Mouse (Mus musculus) right cerebral cortex, postnatal 25 days (tissue): ENCODE results near the gene Rgs19.

ENCODE experiments used
- DNase-seq: peaks from one replicate; pipeline ENCODE4 v3.0.0; 2022

The Rgs19 gene

DNA sequence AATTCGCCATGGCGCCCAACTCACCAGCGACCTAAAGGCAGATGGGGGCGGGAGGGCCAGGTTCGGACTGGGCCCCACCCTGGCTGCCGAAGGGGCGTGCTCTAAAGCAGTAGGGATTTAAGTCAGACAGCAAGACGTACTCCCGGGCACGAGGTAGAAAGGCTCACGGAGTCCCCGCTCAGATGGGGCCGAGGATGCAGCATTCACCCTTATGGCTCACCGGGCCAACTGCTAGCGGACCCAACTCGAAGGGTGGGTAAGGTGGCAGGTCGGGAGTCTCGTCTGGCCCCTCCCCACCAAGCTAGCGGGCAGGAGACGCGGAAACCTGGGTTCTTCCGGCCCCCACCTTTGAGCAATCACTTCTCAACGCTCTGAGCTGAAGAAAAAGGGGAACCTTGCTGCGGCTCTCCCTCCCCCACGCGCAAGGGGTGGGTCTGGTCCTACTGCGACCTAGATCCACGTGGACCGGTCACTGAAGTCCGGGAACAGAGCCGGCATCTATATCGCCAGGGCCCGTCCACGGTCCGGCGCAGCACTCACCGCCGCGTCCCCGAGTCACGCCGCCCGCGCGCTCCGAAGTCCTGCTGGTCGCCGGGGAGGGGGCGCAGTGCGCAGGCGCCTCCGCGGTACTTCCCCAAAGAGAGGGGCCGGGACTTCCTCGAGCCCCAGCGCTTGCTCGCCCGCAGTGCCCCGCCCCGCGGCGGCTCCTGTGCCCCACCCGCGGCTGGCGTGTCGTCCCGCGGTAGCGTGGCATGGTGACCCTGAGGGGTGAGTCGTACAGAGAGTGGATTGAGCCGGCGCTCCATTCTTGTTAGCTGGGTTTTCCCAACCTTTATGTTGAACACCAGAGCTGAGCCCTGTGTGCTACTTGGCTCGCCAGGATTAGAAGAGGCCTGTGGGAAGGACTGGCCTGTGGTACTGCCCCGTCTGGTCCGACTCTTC, at the start of gene Rgs19:
Gene Rgs19 (minus strand): TSS at position 639 of the 942 bp plus-strand sequence.
- peak; percentile 87 for DNase-seq

DNA sequence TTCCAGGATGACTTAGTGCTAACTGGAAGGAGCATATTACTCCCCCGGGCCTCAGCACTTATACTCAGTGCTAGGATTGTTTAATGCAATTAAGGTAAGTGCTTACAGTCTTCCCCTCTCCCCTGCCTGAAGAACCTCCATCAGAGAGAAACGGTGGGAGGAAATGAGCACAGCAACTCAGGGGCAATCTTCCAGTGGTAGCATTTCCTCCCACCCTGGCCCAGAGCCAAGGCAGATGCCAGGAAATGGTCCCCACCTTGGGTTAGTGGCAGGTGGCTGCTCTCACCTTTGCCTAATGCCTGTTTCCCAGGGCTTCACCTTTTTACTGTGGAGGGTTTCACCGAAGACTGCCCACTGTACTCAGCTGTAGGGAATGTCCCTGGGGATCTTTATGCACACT, 36.3 kb upstream of the Rgs19 start:
- DNase-seq: no peak

GRCm38 (mm10) chr2:181727659-181728262, 34.0 kb upstream of the Rgs19 start:
- no peak for DNase-seq

DNA sequence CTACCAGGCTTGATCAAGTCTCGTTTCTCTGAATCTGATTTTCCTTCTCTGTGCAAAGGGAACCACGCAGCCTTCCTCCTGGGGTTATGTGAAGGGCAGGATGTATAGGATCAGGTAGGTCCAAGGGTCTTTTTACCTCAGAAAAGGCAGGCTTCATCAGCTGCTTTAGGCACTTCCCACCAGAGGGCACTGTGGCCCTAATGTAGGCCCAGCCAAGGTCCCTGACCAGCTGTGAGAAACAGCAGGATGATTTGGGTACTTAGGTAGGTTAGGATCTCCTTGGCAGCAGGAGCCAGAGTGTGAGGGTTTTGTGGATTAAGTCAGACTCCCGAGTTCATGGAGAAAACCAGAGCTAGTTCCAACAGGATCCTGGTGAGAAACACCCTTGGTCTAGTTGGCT, 28.4 kb upstream of the Rgs19 start:
- no peak for DNase-seq

DNA sequence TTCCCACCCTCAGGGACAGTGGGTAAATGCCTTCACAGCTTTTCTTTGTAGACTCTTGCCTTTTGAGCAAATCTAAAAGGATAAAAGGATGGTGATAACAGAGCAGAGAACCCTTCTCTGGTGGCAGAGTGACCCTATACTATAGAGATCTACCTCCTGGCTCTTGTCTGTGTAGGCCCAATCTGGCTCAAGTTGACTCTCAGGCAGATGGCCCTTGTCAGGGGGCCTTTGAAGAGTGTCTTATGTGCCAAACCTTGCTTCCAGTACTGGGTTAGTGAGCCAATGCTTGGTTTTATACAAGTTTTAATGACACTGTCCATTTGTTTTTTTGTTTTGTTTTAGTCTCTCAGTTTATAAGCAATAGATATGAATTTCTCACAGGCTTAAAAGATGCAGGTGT, 27.4 kb upstream of the Rgs19 start:
- DNase-seq: no peak

DNA sequence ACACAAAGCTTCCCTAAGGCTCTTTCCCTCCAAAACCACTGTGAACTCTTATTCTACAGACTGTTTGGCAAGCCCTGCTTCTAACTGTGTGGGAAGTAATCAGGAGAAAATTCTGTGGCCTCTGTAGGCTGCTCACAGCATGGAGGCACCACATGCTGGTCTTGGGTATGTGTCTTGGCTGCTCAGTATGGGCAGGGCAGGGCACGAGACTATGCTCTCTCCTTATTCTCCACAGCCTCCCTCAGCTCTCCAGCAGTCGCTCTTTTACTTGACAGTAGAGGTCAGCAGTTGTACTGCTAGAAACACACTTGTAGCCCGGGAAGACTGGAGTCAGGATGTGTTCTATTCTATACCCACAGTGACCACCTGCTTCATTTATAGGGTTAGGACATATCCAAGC, 26.3 kb upstream of the Rgs19 start:
- DNase-seq: no peak

DNA sequence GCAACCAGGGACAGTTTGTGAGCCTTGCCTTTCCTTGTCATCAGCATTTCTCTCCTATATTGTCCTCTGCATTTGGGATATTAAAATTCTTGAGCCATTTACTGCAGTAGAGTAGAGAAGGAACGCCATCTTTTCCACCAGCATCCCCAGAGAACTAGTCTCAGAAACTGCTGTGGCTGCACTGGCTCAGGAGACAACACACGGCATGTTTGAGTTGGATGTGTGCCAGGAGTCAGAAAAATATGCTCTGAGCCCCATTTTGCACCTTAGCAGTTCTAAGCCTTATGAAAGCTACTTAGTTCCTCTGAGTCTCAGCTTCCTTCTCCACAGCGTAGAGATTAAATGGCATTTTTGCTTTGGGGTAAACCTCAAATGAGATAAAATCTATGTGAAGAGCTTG, 23.2 kb upstream of the Rgs19 start:
- no peak for DNase-seq

GRCm38 (mm10) chr2:181715382-181715781, 21.6 kb upstream of the Rgs19 start:
- no peak for DNase-seq

DNA sequence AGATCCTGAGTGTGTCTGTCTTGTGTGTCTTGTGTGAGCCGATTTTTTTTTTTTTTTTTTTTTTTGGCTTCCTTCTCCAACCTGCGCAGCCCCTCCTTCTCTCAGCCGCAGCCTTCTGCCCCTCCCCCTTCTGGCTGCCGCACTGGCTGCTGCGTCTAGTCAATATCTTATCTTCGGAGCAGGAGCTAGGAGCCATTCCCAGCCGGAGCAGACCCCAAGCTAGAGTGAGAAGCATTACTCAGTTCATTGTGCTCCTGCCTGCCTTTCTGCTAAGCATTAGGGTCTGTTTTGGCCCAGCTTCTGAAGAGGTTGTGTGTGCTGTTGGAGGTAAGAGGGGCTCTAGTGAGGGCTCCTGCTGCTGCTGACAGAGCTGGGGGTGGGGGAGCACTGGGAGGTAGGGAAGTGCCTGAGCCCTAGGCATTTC, 21.1 kb upstream of the Rgs19 start, which contains the start of gene Oprl1:
Gene Oprl1 (plus strand): TSS at position 114 of the 424 bp plus-strand sequence.
- DNase-seq: peak; percentile 80

GRCm38 (mm10) chr2:181713749-181714148, 20.0 kb upstream of the Rgs19 start:
- DNase-seq: peak; percentile 62

DNA sequence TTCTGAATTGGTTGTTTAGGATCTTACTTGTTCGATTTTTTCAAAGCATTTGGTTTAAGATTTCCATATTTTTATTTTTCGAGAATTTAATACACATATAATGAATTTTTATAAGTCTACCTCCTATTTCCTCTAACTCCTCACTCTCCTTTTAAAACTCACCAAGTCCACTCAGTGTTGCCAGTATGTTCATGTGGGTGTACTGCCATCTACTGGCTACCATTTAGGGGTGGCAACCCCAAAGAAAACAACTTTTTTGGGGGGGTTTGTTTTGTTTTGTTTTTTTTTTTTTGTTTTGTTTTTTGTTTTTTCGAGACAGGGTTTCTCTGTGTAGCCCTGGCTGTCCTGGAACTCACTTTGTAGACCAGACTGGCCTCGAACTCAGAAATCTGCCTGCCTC, 12.9 kb upstream of the Rgs19 start:
- no peak for DNase-seq

DNA sequence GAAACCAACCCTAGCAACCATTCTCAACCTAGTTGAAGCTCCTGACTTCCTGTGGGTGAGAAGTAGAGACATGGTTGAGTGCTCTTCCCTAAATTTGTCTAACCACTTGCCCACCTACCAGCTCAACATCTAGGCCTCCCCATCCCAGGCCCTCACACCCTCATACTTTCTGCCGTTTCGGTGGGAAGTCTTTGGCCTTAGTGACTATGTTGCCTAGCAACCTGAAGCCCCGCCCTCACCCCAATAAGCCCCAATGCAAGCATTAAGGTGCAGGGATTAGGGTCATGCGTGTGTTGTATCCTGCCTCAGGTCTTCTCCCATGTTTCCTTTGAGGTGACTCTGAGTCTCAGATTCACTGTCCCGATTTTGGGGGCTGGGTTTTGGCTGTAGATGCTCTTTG, 4.5 kb upstream of the Rgs19 start, which contains the start of gene Lkaaear1:
Gene Lkaaear1 (minus strand): TSS at position 202 of the 400 bp plus-strand sequence.
- no peak for DNase-seq

DNA sequence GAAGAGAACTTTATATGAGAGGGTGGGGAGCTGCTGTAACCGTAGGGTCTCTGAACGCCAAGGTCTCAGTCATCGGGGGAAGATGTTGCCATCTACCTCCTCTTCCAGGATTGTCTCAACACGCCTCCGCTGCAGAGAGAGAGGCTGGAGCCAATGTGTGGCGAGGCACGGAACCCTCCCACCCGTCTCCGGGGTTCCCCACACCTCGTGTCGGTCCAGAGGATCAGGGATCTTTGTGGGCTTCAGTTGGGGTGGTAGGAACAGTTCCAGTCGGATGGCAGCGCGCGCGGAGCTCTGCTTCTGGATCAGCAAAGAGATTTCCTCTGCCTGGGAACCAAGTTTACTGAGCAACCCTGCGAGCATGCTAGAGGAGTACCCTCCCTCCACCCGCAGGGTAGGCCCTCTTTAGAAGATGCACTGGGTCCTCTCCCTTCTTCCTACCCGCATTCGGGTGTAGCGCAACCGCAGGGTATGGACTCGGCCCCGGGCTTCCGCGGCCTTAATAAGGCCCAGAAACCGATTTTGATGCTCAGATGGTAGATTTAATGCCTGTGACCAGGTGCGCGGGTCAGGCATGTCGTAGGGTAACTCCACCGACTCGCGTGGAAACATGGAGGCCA, 3.1 kb upstream of the Rgs19 start:
- no peak for DNase-seq

DNA sequence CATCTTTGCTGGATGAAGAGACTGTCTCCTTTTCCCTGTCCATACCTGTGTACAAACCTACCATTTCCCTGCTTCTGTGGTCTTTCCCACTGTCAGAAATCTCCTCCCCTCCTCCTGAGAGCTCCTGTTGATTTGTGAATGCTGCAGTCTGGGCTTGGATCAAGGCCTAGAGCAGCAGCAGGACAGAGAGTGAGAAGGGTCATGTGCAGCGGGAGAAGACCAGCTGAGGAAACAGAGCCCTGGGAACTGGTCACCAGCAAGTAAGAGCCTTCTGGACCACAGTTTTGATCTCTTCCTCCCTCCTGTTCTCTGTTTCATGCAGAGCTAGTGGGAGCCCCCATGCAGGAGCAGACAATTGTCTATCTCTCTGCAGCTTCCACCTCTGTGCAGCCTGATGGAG, 2.0 kb upstream of the Rgs19 start:
- DNase-seq: no peak

DNA sequence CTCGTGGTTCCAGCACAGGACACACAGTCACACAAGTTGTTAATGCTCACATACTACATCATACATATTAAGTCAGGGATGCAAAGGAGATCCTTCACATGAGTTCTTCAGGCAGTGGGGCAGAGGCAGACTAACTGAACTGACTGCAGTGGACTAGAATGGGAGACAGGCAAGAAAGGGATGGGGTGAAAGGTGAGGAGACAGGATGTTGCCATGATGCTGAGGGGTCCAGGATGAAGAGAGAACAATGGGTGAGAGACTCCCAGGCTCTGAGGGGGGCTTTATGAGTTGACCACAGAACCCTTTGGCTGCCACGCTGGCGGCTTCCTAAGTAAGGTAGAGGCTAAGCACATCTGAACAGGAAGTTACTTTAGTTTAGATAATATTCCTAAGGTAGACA, 804 bp upstream of the Rgs19 start:
- no peak for DNase-seq

- DNase-seq: no peak
These were observed 1.5 kb downstream of the Rgs19 start for GRCm38 (mm10) chr2:181692304-181692703.

DNA sequence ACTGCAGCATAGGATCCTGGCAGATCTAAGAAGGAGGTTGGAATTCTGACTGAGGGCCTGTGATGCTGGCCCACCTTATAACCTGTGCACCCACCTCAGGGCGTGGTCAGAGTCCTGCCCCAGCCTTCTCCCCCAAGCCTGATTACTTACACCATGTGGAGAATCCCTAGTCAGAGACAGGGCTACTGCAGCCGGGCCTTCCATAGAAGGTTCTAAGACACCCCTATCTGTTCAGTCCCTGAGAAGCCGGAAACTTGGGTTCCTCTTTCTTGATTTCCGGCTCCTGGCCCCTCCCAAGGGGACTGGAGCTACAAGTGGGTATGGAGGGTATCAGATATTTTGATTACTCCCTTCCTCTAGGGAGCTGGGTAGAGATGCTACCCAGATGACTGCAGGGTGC, 2.2 kb downstream of the Rgs19 start:
- no peak for DNase-seq

GRCm38 (mm10) chr2:181691083-181691482, 2.7 kb downstream of the Rgs19 start:
- DNase-seq: no peak

- no peak for DNase-seq
These were observed 4.2 kb downstream of the Rgs19 start for GRCm38 (mm10) chr2:181689466-181690160.

GRCm38 (mm10) chr2:181687586-181687985, 6.2 kb downstream of the Rgs19 start:
- DNase-seq: no peak

DNA sequence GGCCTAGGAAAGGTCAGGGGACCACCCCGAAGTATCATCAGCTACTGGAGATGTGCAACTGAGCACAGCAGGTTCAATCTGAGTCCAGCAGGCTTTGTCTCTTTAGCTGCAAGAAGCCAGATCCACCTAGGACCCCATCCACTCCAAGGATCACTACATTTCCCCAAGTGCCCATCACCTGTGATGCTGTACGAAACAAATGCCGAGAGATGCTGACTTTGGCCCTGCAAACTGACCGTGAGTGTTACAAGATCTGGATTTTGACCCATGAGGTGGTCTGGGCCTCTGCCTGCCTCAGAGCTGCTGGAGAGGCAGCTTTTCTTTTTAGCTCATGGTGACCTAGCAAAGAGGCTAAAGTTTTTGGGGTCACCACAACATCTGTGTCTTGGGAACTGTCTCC, 8.1 kb downstream of the Rgs19 start:
- no peak for DNase-seq

- no peak for DNase-seq
These were observed 9.1 kb downstream of the Rgs19 start for GRCm38 (mm10) chr2:181684713-181685112.

DNA sequence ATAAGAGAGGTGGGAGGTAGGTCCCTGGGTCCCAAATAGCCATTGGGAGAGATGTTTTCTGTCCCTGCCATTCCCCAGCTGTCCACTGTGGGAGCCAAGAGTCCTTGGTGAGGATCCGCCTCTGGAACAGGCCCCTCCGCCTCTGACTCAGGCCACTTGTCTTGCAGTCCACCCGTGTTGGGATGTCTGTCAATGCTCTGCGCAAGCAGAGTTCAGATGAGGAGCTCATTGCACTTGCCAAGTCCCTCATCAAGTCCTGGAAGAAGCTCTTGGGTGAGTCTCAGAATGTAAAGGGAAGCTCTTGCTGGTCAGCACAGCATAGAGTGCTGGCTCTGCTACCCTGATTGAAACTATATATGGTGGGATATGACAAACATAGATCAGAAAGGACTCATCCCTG, 10.4 kb downstream of the Rgs19 start:
- DNase-seq: peak; percentile 2
